Mouse (Mus musculus) liver, embryonic 16.5 days (tissue): Measurements from ENCODE around the gene Osbpl3. TPM values are rescaled to one million over a fixed set of nuclear protein-coding genes. Genes with fewer than 3 reads are reported as not detected.

Experiments used
- ATAC-seq: fragments of 200-750 bp; cut with Nextera tagmentation; 2 replicates; pipeline ENCODE4 v1.8.0; 2017; ENCODE audit warnings: low read depth, mild to moderate bottlenecking, moderate number of reproducible peaks, moderate library complexity
- H3K27ac ChIP-seq: fragments of 300-500 bp; sonication (generic); 2 replicates; pipeline ENCODE4 v1.5.1; 2014; ENCODE audit warnings: mild to moderate bottlenecking, low read length
- H3K27me3 ChIP-seq: fragments of 300-500 bp; sonication (generic); 2 replicates; pipeline ENCODE4 v1.6.1; 2014; ENCODE audit warnings: low read depth, low read length, mixed read lengths; ENCODE audit not compliant: control insufficient read depth, insufficient read depth
- H3K36me3 ChIP-seq: fragments of 300-500 bp; sonication (generic); 2 replicates; pipeline ENCODE4 v1.6.1; 2014; ENCODE audit warnings: mild to moderate bottlenecking; ENCODE audit not compliant: control insufficient read depth, insufficient read depth
- H3K4me1 ChIP-seq: fragments of 300-500 bp; sonication (generic); 2 replicates; pipeline ENCODE4 v1.6.1; 2014; ENCODE audit warnings: low read depth, low read length, mixed read lengths; ENCODE audit not compliant: control insufficient read depth
- H3K4me2 ChIP-seq: fragments of 300-500 bp; sonication (generic); 2 replicates; pipeline ENCODE4 v1.6.1; 2014; ENCODE audit warnings: low read depth, low read length, mixed read lengths
- H3K4me3 ChIP-seq: fragments of 300-500 bp; sonication (generic); 2 replicates; pipeline ENCODE4 v1.5.1; 2014; ENCODE audit warnings: low read depth, mild to moderate bottlenecking, low read length
- H3K9ac ChIP-seq: fragments of 300-500 bp; sonication (generic); 2 replicates; pipeline ENCODE4 v1.6.1; 2014; ENCODE audit warnings: low read depth, low read length
- H3K9me3 ChIP-seq: fragments of 300-500 bp; sonication (generic); replicated peaks from 2 replicates; pipeline ENCODE4 v1.6.1; 2016; ENCODE audit warnings: low read length; ENCODE audit not compliant: control insufficient read depth
- whole genome bisulfite sequencing: fragments of 180-500 bp; shearing (Covaris S2); extraction: QIAGEN DNeasy Blood & Tissue Kit; methylation state at CpG from one replicate; pipeline ENCODE4 v1.1.7; 2014; ENCODE audit not compliant: insufficient replicate concordance; 5-methylcytosine and 5-hydroxymethylcytosine counted together
- polyA plus RNA-seq: library from polyadenylated mRNA; unstranded; fragments of >200 nt; fragmentation: Nextera tagmentation; extraction: Ambion mirVana; gene quantifications from 2 replicates; pipeline ENCODE4 v1.2.1, GENCODE M21; 2015

Osbpl3 gene
- polyA plus RNA-seq, 1 experiment from 2014 or later = 0.60 TPM

DNA sequence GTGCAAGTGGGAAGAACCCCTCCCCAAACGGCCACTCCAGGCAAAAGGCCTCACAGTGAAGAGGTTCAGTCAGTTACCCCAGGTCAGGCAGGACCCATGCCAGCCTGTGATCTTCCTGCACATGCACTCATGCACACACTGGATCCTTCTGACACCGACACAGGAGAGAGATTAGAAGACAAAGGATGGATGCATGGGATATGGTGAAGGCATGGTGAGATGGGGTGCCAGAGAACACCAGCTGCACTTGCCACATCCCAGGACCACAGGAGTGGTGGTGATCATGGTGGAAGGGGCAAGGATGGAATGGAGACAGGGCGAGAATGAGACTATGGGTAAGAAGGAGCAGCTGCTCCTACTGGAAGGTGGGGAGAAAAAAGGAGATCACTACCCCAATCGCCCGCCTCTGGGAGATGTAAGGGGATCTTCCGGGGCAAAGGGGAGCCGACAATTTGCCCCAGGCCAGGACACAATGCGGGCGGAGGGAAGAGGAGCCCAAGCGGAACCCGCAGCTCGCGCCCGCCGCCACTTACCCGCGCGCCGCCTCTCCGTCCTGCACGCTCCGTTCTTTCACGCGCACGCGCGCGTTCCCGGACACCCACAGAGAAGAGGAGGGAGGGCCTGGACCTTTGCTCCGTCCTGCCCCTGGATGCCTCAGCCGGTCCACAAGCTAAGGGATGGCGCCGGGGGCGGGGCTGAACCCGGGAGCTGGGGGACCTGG lies 194.6 kb downstream of the Osbpl3 start:
- H3K9ac ChIP-seq = peak overlapping the region; percentile 28; the same call in 1 of the 2 replicates
- peaks cover 2% of the 10 kb centered on the region for H3K27me3 ChIP-seq
- H3K36me3 ChIP-seq = no peaks in the 10 kb centered on the region
- ATAC-seq = peak; percentile 90
- H3K4me1 ChIP-seq = no peaks in the 10 kb centered on the region; the same call in 1 of the 2 replicates
- H3K4me2 ChIP-seq = peak overlapping the region; percentile 49
- H3K4me3 ChIP-seq = peak overlapping the region; percentile 54
- WGBS = 2% methylated on average over 33 of the region's 35 CpGs
- H3K27ac ChIP-seq = peak overlapping the region; percentile 33; the same call in 1 of the 2 replicates
- H3K9me3 ChIP-seq = no peaks in the 10 kb centered on the region

DNA sequence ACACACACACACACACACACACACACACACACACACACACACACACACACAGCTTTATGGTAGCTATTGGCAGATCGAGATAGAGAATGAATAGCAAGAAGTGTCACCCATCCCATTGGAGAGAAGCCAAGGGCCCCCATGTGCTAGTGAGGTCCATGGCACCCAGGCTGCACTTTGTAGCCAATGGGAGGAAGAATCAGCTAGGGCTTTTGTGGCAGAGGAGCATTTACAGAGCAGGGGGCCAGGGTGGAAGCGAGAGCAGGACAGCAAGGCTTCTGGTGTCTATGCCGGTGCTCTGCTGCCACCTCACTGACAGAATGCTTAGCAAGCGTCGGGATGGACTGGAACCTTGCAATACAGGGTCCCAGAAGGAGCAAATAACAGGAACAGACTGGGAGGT lies 200.6 kb downstream of the Osbpl3 start:
- Histone ChIP-seq H3K4me3 (no peak overlapping the region), H3K4me1 (no peaks in the 10 kb centered on the region), H3K9ac (no peak overlapping the region), H3K36me3 (no peaks in the 10 kb centered on the region), H3K27ac (no peak overlapping the region), H3K9me3 (no peaks in the 10 kb centered on the region), H3K27me3 (no peaks in the 10 kb centered on the region), H3K4me2 (no peak overlapping the region)
- ATAC-seq = no peak
- 39% methylated on average over 5 of the region's 5 CpGs for WGBS

DNA sequence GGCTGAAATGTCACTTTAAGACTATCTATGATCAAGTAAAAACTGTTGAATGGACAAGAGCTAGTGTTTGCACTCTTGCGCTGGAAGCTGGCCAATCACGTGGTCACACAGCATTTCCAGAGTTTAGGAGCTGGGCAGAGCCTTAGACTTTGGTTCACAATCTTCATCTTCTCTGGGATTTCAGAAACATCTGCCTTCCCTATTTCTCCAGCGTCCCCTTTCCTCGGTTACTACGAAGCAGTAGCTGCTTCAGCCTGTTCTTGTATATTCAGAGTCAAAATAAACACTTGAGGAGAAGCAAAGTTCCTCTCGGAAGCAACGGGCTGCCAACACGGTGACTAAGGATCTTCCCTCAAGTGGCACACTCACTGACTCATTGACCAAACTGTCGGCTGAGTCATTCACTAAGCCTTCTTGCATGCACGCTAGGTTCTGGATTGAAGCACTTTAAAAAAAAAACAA lies 201.2 kb downstream of the Osbpl3 start:
- Histone ChIP-seq H3K4me3 (no peak overlapping the region), H3K27me3 (no peaks in the 10 kb centered on the region), H3K9me3 (no peaks in the 10 kb centered on the region), H3K9ac (no peak overlapping the region), H3K36me3 (no peaks in the 10 kb centered on the region), H3K4me1 (no peaks in the 10 kb centered on the region), H3K4me2 (peak overlapping the region; percentile 23), H3K27ac (0 out of 2 replicates have a peak overlapping the region, but pooled peaks have one; percentile 20)
- WGBS = 13% methylated on average over 10 of the region's 10 CpGs
- peak; percentile 48; the same call in 1 of the 2 replicates for ATAC-seq

DNA sequence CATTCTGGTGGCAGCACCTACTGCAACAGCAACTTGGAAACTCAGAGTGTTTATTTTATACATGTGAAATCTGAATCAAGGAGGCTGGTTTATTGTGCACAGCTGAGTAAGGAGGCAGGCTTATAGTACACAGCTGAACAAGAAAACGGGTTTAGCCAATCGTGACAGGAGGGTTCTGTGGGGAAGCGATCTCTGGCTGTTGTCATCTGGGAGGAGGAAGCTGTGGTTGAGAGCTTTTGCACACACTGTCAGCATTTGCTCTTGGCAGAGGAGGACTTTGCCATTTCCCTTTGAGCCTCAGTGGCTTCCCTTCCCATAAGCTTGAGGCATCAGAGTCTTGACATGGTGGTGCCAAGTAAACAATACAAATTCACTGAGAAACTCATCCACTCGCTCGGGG lies 203.3 kb downstream of the Osbpl3 start:
- no peak overlapping the region for H3K9ac ChIP-seq
- H3K27me3 ChIP-seq = no peaks in the 10 kb centered on the region
- H3K27ac ChIP-seq = 0 out of 2 replicates have a peak overlapping the region, but pooled peaks have one; percentile 39
- H3K9me3 ChIP-seq = no peaks in the 10 kb centered on the region
- peak; percentile 35; the same call in 1 of the 2 replicates for ATAC-seq
- H3K36me3 ChIP-seq = no peaks in the 10 kb centered on the region
- no peaks in the 10 kb centered on the region for H3K4me1 ChIP-seq
- WGBS = 19% methylated on average over 5 of the region's 5 CpGs
- H3K4me3 ChIP-seq = no peak overlapping the region
- no peak overlapping the region for H3K4me2 ChIP-seq

DNA sequence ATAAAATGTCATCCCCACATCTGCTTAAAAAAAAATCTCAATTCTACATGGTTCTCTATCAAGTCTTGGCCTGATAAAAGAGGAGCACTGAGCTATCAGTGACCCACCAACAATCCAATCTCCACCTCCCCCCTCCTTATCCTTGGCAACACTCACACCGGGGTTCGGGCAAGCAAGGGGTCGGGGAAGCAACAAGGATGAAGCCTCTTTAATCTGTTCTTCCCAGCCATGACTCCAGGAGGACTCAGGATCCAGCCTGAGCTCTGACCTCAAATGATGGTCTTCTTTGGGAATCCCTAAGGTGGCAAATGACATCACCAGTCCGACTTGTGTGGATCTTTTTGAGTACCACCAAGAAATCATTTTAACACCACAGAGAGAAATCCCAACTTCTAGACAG lies 208.2 kb downstream of the Osbpl3 start:
- H3K9me3 ChIP-seq = no peaks in the 10 kb centered on the region
- WGBS = 45% methylated on average over 4 of the region's 4 CpGs
- ATAC-seq = no peak
- H3K27ac ChIP-seq = no peak overlapping the region
- no peak overlapping the region for H3K9ac ChIP-seq
- no peaks in the 10 kb centered on the region for H3K4me1 ChIP-seq
- no peaks in the 10 kb centered on the region for H3K36me3 ChIP-seq
- no peak overlapping the region for H3K4me2 ChIP-seq
- H3K4me3 ChIP-seq = no peak overlapping the region
- H3K27me3 ChIP-seq = no peaks in the 10 kb centered on the region

DNA sequence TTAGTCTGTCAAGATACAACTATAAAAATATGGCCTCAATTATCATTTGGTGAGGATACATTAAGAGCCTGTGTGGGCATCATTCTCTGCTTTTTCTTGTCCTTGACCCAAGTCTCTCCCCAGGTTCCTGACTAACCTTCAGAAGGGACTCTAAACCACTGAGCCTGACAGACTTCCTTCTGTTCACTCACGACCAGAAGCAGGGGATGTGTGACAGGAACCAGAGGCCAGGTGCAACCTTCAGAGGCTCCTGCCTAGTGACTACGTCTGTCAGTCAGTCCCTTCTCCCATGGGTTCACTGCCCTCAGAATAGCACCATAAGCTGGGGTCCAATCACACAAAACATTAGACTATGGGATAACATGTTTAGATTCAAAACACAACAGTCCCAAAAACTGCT lies 208.6 kb downstream of the Osbpl3 start:
- no peaks in the 10 kb centered on the region for H3K36me3 ChIP-seq
- WGBS = 29% methylated on average over 2 of the region's 2 CpGs
- no peaks in the 10 kb centered on the region for H3K4me1 ChIP-seq

DNA sequence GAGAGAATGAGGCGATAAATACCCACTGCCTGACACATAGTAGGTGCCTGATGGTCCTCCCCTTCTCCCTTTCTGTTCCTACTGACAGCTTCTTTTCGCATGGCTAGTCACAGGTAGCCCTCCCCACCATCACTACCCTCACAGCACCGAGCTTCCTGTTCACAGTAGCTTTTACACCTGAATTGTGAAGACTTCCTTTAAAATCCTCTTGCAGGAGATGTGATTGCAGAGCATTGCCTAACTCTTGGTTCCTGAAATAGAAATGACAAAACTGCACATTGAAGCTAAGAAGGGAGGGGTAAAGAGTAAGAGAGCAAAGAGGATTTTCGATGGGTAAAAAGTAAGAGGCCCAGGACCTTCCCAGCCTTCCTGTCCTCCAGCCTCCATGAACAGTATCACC lies 211.0 kb downstream of the Osbpl3 start:
- H3K9me3 ChIP-seq = no peaks in the 10 kb centered on the region
- WGBS = 37% methylated on average over 4 of the region's 4 CpGs
- H3K36me3 ChIP-seq = no peaks in the 10 kb centered on the region
- H3K4me2 ChIP-seq = no peak overlapping the region
- 0 out of 2 replicates have a peak, but pooled peaks have one; percentile 9 for ATAC-seq
- no peak overlapping the region for H3K27ac ChIP-seq
- H3K4me1 ChIP-seq = no peaks in the 10 kb centered on the region; the same call in 1 of the 2 replicates
- H3K9ac ChIP-seq = no peak overlapping the region
- H3K27me3 ChIP-seq = no peaks in the 10 kb centered on the region
- no peak overlapping the region for H3K4me3 ChIP-seq

More for the DNA sequence above, 208.6 kb downstream of the Osbpl3 start:
- no peak overlapping the region for H3K4me3 ChIP-seq
- no peak overlapping the region for H3K27ac ChIP-seq
- H3K4me2 ChIP-seq = no peak overlapping the region
- no peaks in the 10 kb centered on the region for H3K27me3 ChIP-seq
- no peak for ATAC-seq
- H3K9me3 ChIP-seq = no peaks in the 10 kb centered on the region
- no peak overlapping the region for H3K9ac ChIP-seq

DNA sequence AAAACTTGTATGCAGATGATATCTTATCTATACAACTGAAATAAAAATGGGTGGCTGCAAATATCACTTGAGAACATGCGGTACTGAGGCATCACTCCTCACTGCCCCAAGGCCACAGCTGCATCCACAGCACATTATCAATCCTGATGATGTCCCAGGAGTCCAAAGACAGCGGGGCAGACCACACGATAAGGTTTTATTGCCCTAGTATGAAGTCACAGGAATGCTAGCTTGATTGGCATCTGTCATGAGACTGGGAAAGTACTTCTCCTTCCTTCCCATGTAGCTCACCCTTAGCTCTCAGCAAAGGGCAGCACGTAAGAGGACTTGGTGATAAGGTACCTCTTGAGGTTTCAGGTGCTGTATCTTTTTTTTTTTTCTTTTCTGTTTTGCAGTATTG lies 211.9 kb downstream of the Osbpl3 start:
- no peak for ATAC-seq
- no peaks in the 10 kb centered on the region; the same call in 1 of the 2 replicates for H3K4me1 ChIP-seq
- H3K36me3 ChIP-seq = no peaks in the 10 kb centered on the region
- H3K9ac ChIP-seq = no peak overlapping the region
- H3K4me3 ChIP-seq = no peak overlapping the region
- 49% methylated on average over 4 of the region's 4 CpGs for WGBS
- H3K27ac ChIP-seq = no peak overlapping the region
- no peak overlapping the region for H3K4me2 ChIP-seq
- no peaks in the 10 kb centered on the region for H3K9me3 ChIP-seq
- H3K27me3 ChIP-seq = no peaks in the 10 kb centered on the region
